Mouse (Mus musculus) midbrain, embryonic 13.5 days (tissue): ENCODE results near the gene Ficd. TPM values are rescaled to one million over a fixed set of nuclear protein-coding genes. Genes with fewer than 3 reads are reported as not detected.

Experiments used
- ATAC-seq: fragments of 200-750 bp; cut with Nextera tagmentation; 2 replicates; pipeline ENCODE4 v1.8.0; 2017; ENCODE audit warnings: mild to moderate bottlenecking, moderate TSS enrichment, moderate library complexity
- H3K27ac ChIP-seq: fragments of 300-500 bp; sonication (generic); 2 replicates; pipeline ENCODE4 v1.5.1; 2015; ENCODE audit warnings: inconsistent platforms, mild to moderate bottlenecking, moderate library complexity
- H3K27me3 ChIP-seq: fragments of 300-500 bp; sonication (generic); 2 replicates; pipeline ENCODE4 v1.6.1; 2015; ENCODE audit warnings: mild to moderate bottlenecking, inconsistent platforms
- H3K36me3 ChIP-seq: fragments of 300-500 bp; sonication (generic); 2 replicates; pipeline ENCODE4 v1.6.1; 2015; ENCODE audit warnings: mild to moderate bottlenecking, inconsistent platforms
- H3K4me1 ChIP-seq: fragments of 300-500 bp; sonication (generic); replicated peaks from 2 replicates; pipeline ENCODE4 v1.6.1; 2015; ENCODE audit warnings: inconsistent platforms
- H3K4me2 ChIP-seq: fragments of 300-500 bp; sonication (generic); replicated peaks from 2 replicates; pipeline ENCODE4 v1.6.1; 2015; ENCODE audit warnings: moderate library complexity, mild to moderate bottlenecking, inconsistent platforms
- H3K4me3 ChIP-seq: fragments of 300-500 bp; sonication (generic); replicated peaks from 2 replicates; pipeline ENCODE4 v1.5.1; 2015; ENCODE audit warnings: mild to moderate bottlenecking, inconsistent platforms
- H3K9ac ChIP-seq: fragments of 300-500 bp; sonication (generic); replicated peaks from 2 replicates; pipeline ENCODE4 v1.6.1; 2015; ENCODE audit warnings: mild to moderate bottlenecking, inconsistent platforms
- H3K9me3 ChIP-seq: fragments of 300-500 bp; sonication (generic); 2 replicates; pipeline ENCODE4 v1.6.1; 2016; ENCODE audit warnings: mild to moderate bottlenecking, inconsistent platforms
- WGBS: fragments of 180-500 bp; shearing (Covaris S2); methylation state at CpG from one replicate; pipeline ENCODE4 v1.1.7; 2015; 5-methylcytosine and 5-hydroxymethylcytosine counted together
- polyA plus RNA-seq: library from polyadenylated mRNA; unstranded; fragments of >200 nt; fragmentation: Nextera tagmentation; extraction: Ambion mirVana; gene quantifications from 2 replicates; pipeline ENCODE4 v1.2.1, GENCODE M21; 2015

The Ficd gene
- polyA plus RNA-seq, 1 experiment from 2014 or later = 7.2 TPM

DNA sequence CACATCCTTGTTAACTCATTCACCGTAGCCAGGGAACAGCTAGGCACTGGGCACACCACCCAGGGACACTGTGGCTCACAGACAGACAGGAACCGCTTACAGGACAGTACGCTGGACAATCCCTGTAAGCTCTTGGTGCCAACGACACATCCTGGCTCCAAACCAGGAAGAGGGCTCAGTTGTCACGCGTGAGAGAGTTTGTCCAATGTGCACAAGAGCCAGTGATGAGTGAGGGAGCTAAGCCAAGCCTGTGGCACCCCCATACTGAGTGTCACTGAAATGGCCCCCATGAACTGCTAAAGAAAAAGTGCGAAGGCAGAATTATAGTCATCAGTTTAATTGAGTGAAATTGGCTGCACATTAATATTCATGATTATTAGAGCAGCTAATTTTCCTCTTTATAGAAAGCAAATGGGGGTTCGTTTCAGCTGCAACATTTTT, 16.4 kb upstream of the Ficd start:
- no peak overlapping the region for H3K9ac ChIP-seq
- H3K4me3 ChIP-seq = no peak overlapping the region
- no peak overlapping the region for H3K4me2 ChIP-seq
- H3K4me1 ChIP-seq = peaks cover 49% of the 10 kb centered on the region
- no peaks in the 10 kb centered on the region for H3K9me3 ChIP-seq
- 68% methylated on average over 8 of the region's 8 CpGs for WGBS
- no peak for ATAC-seq
- peak overlapping the region; percentile 90 for H3K27ac ChIP-seq
- no peaks in the 10 kb centered on the region for H3K27me3 ChIP-seq
- H3K36me3 ChIP-seq = no peaks in the 10 kb centered on the region

DNA sequence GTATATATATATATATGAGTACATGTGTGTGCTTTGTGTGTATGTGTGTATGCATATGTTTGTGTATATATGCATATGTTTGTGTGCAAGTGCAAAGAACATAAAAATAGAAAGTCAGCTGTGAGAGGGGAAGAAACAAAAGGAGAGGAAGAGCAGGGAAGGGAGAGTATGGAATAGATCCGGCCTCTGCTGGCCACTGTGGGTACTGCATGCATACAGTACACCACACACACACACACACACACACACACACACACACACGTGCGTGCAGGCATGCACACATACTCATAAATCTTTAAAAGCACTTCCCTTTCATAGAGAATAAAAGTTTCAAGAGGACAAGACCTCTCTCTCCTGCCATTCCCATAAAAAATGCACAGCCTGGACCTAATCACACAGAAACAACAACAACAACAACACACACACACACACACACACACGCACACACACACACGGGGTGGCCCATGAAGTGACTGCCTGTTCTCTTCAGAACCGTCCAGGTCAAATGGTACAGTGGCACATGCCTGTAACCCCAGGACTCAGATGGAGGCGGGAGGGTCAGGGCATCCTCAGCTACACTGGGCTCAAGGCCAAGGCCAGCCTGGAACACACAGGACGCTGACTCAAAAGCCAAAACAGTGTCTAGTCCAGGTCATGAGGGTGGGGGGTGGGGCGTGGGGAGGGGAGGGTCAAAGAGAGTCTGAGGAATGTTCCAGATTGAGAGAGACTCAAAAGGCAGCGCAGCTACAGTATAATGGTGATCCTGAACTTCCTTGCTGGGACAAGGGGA, 13.2 kb upstream of the Ficd start:
- no peak overlapping the region for H3K4me2 ChIP-seq
- H3K9ac ChIP-seq = no peak overlapping the region
- 87% methylated on average over 10 of the region's 10 CpGs for WGBS

DNA sequence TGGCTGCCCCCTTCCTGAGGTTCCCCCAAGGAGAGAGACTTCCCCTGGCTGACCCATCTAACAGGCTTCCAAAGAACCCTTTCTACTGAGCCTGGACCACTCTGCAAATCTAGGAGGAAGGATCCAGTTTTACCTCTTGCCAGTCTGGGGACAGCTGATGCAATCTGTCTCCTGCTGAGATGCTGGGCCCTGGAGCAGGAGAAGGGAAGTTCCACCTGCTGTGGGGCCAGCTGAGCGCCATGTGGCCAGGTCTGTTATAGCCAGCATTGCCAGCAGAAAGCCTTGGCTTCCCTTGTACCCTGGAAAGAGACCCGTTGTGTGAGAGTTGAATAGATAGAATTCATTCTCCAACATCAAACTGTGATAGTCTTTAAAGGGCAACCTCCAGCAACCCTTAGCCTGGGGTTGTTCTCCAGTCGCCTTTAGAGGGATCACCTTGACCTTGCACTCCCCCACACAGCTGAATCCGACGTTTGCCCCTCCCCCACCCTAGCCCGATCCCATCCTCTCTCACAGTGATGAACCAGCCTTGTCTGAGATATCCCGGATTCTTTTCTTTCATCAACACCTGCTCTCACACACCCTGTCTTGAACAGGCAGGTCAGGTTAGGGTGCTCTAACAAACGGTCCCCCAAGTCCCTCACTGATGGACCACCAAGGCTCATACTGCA, 11.9 kb upstream of the Ficd start:
- peak; percentile 34 for ATAC-seq
- Histone ChIP-seq H3K4me3 (no peak overlapping the region), H3K4me2 (no peak overlapping the region), H3K36me3 (no peaks in the 10 kb centered on the region), H3K4me1 (peaks cover 24% of the 10 kb centered on the region), H3K27ac (no peak overlapping the region), H3K9ac (no peak overlapping the region), H3K9me3 (no peaks in the 10 kb centered on the region), H3K27me3 (no peaks in the 10 kb centered on the region)
- 36% methylated on average over 8 of the region's 8 CpGs for WGBS

More for the DNA sequence above, 13.2 kb upstream of the Ficd start:
- no peaks in the 10 kb centered on the region for H3K9me3 ChIP-seq
- no peak overlapping the region for H3K4me3 ChIP-seq
- H3K4me1 ChIP-seq = peaks cover 32% of the 10 kb centered on the region
- no peak for ATAC-seq
- no peak overlapping the region for H3K27ac ChIP-seq
- no peaks in the 10 kb centered on the region for H3K36me3 ChIP-seq
- no peaks in the 10 kb centered on the region for H3K27me3 ChIP-seq

DNA sequence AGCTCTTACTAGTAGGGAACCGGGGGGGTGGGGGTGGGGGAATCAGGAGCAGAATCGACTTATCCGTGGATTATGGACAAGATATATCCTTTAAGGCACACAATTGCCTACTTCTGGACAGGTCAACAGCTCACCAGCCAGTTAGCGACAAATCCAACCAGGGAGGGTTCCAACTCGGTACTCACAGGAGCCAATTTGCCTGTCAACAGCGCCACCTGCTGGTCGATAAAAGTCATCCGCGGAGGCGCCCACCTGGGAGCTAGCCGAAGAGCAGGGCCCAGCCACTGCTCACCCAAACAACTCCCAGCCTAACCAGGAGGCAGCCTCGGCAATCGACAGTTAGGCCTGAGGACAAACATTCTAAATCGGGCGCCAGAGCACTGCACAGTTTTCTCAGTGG, 11.2 kb upstream of the Ficd start, which contains the start of gene 1700069L16Rik:
TSS of gene 1700069L16Rik (minus strand) at position 327 of the 400 bp plus-strand sequence.
- ATAC-seq = peak; percentile 80

DNA sequence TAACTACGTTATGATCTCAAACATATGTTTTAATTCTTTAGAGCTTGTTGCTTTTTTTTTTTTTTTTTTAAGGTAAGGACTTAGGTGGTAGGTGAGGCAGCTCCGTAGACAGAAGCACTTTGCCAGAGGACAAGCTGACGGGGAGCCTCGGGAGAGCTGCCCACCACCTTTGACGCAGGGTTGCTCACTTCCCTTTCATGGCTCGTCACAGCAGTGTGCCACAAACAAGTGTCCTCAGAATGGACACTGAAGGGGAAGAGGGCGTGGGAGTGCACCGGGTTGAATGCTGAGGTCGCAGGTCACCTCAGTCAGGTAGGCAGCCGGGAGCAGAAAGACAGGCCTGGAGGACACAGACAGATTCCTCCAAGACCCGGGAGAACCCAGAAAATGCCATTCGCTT, 10.2 kb upstream of the Ficd start:
- peaks cover 18% of the 10 kb centered on the region for H3K4me1 ChIP-seq
- 61% methylated on average over 12 of the region's 12 CpGs for WGBS
- no peak overlapping the region for H3K9ac ChIP-seq
- H3K9me3 ChIP-seq = no peaks in the 10 kb centered on the region
- ATAC-seq = no peak
- no peak overlapping the region for H3K27ac ChIP-seq
- H3K4me3 ChIP-seq = no peak overlapping the region
- H3K4me2 ChIP-seq = no peak overlapping the region
- no peaks in the 10 kb centered on the region for H3K36me3 ChIP-seq
- no peaks in the 10 kb centered on the region for H3K27me3 ChIP-seq

More for the DNA sequence above, 11.2 kb upstream of the Ficd start, which contains the start of gene 1700069L16Rik:
- Histone ChIP-seq H3K9me3 (no peaks in the 10 kb centered on the region), H3K9ac (no peak within 1 kb of the TSS), H3K4me1 (peaks cover 18% of the 10 kb centered on the region), H3K27me3 (no peaks in the 10 kb centered on the region), H3K4me2 (no peak within 1 kb of the TSS), H3K36me3 (no peaks in the 10 kb centered on the region), H3K4me3 (no peak within 1 kb of the TSS), H3K27ac (no peak within 1 kb of the TSS)
- WGBS = 6% methylated on average over 15 of the region's 15 CpGs

DNA sequence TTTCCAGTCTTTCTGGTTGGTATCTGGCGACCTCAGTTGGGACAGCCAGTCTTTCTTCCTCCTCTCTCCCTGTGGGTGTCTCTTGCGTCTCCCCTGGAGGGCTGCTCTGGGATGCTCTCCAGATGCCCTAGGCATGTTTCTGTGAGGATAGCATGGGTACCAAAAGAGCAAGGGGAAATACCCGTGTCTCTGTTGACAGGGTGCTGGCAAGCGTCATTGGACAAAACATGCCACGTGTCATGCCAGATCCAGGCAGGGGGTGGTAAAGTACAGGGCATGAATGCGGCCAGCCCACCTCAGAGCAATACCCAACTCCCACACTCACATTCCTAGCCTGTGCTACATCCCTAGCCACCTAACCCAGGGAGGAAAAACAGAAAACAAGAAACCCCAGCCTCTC, 9.0 kb upstream of the Ficd start:
- Histone ChIP-seq H3K9me3 (no peaks in the 10 kb centered on the region), H3K27ac (no peak overlapping the region), H3K4me3 (no peak overlapping the region), H3K9ac (no peak overlapping the region), H3K4me1 (peaks cover 24% of the 10 kb centered on the region), H3K4me2 (no peak overlapping the region), H3K27me3 (no peaks in the 10 kb centered on the region), H3K36me3 (no peaks in the 10 kb centered on the region)
- 79% methylated on average over 6 of the region's 6 CpGs for WGBS
- no peak for ATAC-seq

DNA sequence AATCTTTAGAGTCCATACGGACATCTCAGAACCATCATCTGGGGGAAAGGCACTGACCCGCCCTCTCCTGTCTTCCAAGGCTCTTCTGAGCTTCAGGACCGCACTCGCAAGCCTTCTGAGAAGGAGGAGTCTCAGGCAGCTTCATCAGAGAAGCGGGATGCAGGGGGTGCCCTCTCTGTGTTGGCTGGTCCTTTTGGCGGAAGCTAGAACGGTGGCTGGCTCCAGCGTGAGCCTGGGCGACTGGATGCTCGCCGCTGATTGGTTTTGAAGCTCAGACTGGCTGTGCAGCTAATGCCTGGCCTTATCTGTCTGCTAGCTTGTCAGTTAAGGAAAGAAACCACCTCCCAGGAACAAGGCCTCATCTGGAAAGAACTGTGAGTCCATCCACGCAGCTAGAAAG, 8.4 kb upstream of the Ficd start:
- 75% methylated on average over 12 of the region's 12 CpGs for WGBS
- Histone ChIP-seq H3K9me3 (no peaks in the 10 kb centered on the region), H3K4me3 (no peak overlapping the region), H3K27me3 (no peaks in the 10 kb centered on the region), H3K36me3 (no peaks in the 10 kb centered on the region), H3K4me1 (peaks cover 24% of the 10 kb centered on the region), H3K9ac (no peak overlapping the region), H3K4me2 (no peak overlapping the region), H3K27ac (no peak overlapping the region)
- no peak for ATAC-seq

DNA sequence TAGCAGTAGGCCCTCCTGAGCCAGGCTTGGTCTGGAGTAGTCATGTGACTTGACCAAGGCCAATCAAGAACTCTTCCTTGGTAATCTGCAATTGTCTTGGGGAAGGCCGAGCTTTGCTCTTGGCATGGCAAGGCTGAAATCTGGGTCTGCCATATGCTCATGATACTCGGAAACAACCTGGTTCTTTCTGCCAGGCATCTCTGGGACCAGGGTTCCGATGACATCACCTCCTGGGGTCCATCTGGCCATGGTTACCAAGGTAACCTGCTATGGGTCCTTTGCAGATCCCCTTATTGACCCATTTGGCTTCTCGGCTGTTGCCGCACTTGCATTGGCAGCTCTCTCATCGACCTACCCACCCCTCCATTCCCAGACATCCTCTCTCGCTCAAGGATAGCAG, 7.6 kb upstream of the Ficd start:
- no peak for ATAC-seq
- Histone ChIP-seq H3K9me3 (no peaks in the 10 kb centered on the region), H3K27me3 (no peaks in the 10 kb centered on the region), H3K36me3 (no peaks in the 10 kb centered on the region), H3K4me3 (no peak overlapping the region), H3K27ac (no peak overlapping the region), H3K4me1 (peaks cover 24% of the 10 kb centered on the region), H3K9ac (no peak overlapping the region), H3K4me2 (no peak overlapping the region)
- WGBS = 80% methylated on average over 7 of the region's 7 CpGs

DNA sequence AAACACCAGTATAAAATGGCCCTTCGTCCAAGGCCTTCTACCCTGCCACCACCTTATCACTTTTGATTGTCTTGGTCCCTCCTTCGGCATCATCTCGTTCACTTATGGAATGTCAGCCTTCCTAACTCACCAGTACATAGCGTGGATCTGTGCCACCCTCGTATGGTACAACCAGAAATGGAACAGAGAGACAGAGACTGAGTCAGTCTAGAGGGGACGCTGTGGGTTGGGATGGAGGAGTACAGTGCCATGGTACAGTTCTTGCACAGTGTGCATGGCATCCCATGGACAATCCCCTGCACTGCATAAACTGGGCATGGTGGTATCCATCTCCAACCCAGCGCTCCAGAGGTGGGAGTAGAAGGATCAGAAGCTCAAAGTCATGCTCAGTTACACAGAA, 6.9 kb upstream of the Ficd start:
- Histone ChIP-seq H3K4me3 (no peak overlapping the region), H3K9ac (no peak overlapping the region), H3K4me1 (peaks cover 20% of the 10 kb centered on the region), H3K36me3 (no peaks in the 10 kb centered on the region), H3K9me3 (no peaks in the 10 kb centered on the region), H3K27ac (no peak overlapping the region), H3K27me3 (no peaks in the 10 kb centered on the region), H3K4me2 (no peak overlapping the region)
- no peak for ATAC-seq
- 89% methylated on average over 7 of the region's 7 CpGs for WGBS

DNA sequence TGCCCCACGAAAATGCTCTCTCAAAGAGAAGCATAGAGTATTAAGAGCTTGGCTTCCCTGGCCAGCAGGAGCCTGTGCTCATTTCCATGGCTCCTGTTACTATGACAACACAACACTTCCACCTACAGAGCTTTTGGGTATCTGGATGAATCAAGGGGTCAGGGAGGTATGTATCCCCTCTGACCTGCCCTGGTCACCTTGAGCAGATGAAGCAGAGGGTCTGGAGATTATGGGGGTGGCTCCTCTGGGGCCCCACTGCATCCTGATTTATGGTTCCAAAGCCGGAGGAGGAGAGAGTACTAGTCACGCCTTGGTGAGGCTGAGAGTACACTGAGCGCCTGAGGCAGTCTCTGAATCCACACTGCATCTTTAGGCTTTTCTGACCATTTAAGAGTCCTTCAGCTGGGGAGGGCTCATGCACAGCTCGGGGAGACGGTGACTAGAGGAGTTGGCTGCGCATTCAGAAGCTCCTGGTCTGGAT, 4.9 kb upstream of the Ficd start:
- peak overlapping the region; percentile 25; the same call in 1 of the 2 replicates for H3K27ac ChIP-seq
- 0 out of 2 replicates have a peak overlapping the region, but pooled peaks have one; percentile 29 for H3K9ac ChIP-seq
- H3K4me1 ChIP-seq = peaks cover 18% of the 10 kb centered on the region
- no peak overlapping the region for H3K4me3 ChIP-seq
- no peaks in the 10 kb centered on the region for H3K27me3 ChIP-seq
- ATAC-seq = 0 out of 2 replicates have a peak, but pooled peaks have one; percentile 18
- no peak overlapping the region for H3K4me2 ChIP-seq
- H3K36me3 ChIP-seq = no peaks in the 10 kb centered on the region
- no peaks in the 10 kb centered on the region for H3K9me3 ChIP-seq
- 53% methylated on average over 7 of the region's 7 CpGs for WGBS

DNA sequence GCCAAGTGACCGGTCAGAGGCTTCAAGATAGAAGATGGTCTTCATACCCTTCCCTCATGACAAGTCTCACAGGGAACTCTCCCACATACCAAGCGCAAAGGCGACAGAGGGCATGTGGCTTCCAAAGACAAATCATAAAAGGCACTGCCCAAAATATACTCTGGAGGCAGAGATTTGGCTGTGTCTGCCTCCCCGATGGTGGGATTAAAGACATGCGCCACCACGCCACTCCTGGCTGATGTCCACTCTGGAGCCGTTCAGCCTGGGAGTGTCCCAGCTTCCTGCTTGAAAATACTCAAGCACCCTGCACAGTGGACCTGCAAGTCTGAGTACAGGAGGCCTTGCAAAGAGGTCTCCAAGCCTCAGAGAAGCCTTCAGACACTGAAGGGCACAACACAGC, 4.4 kb upstream of the Ficd start:
- Histone ChIP-seq H3K9me3 (no peaks in the 10 kb centered on the region), H3K9ac (0 out of 2 replicates have a peak overlapping the region, but pooled peaks have one; percentile 29), H3K4me1 (peaks cover 19% of the 10 kb centered on the region), H3K27me3 (no peaks in the 10 kb centered on the region), H3K4me2 (no peak overlapping the region), H3K36me3 (no peaks in the 10 kb centered on the region), H3K4me3 (no peak overlapping the region), H3K27ac (0 out of 2 replicates have a peak overlapping the region, but pooled peaks have one; percentile 6)
- WGBS = 90% methylated on average over 7 of the region's 7 CpGs
- no peak for ATAC-seq

DNA sequence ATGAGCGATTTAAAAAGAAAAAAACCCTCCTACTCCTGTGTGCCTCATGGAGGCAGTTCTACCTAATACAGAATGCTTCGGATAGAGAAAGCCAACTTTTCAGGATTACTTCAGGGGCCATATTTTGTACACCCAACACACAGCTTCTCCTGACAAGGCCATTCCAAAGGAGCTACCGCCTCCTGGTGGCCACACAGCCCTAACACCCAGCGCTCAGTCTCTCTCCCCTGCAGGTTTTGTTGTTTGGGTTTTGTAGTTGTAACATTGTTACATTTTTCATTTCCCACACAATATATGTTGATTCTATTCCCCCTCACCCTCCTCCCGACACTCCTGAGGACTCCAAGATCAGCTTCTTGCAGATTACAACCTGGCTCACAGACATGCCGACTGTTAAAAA, 3.4 kb upstream of the Ficd start:
- no peak overlapping the region for H3K4me2 ChIP-seq
- H3K9ac ChIP-seq = no peak overlapping the region
- no peak overlapping the region for H3K4me3 ChIP-seq
- H3K27ac ChIP-seq = no peak overlapping the region
- H3K27me3 ChIP-seq = no peaks in the 10 kb centered on the region
- no peak for ATAC-seq
- WGBS = 41% methylated on average over 6 of the region's 6 CpGs
- peaks cover 30% of the 10 kb centered on the region for H3K4me1 ChIP-seq
- no peaks in the 10 kb centered on the region for H3K9me3 ChIP-seq
- H3K36me3 ChIP-seq = no peaks in the 10 kb centered on the region
